Mouse (Mus musculus) embryonic facial prominence, embryonic 12.5 days (tissue): Measurements from ENCODE around the gene Asf1b. TPM values are rescaled to one million over a fixed set of nuclear protein-coding genes. Genes with fewer than 3 reads are reported as not detected.
"Not testable (repeated sequence)": the region's sequence is repeated elsewhere in the genome, so short reads cannot be mapped to it uniquely, and the experiment has no call there.

Experiments
- ATAC-seq: fragments of 200-750 bp; cut with Nextera tagmentation; 2 replicates; pipeline ENCODE4 v1.8.0; 2017; ENCODE audit not compliant: insufficient number of reproducible peaks, insufficient read depth, low FRiP score, low TSS enrichment
- H3K27ac ChIP-seq: fragments of 300-500 bp; sonication (generic); 2 replicates; pipeline ENCODE4 v1.5.1; 2016; ENCODE audit warnings: mild to moderate bottlenecking
- H3K27me3 ChIP-seq: fragments of 300-500 bp; sonication (generic); 2 replicates; pipeline ENCODE4 v1.6.1; 2016; ENCODE audit warnings: mild to moderate bottlenecking, moderate library complexity
- H3K36me3 ChIP-seq: fragments of 300-500 bp; sonication (generic); 2 replicates; pipeline ENCODE4 v1.6.1; 2016; ENCODE audit warnings: mild to moderate bottlenecking
- H3K4me1 ChIP-seq: fragments of 300-500 bp; sonication (generic); 2 replicates; pipeline ENCODE4 v1.6.1; 2016
- H3K4me2 ChIP-seq: fragments of 300-500 bp; sonication (generic); replicated peaks from 2 replicates; pipeline ENCODE4 v1.6.1; 2016; ENCODE audit warnings: mild to moderate bottlenecking, moderate library complexity
- H3K4me3 ChIP-seq: fragments of 300-500 bp; sonication (generic); 2 replicates; pipeline ENCODE4 v1.5.1; 2016; ENCODE audit warnings: mild to moderate bottlenecking
- H3K9ac ChIP-seq: fragments of 300-500 bp; sonication (generic); 2 replicates; pipeline ENCODE4 v1.6.1; 2016; ENCODE audit warnings: mild to moderate bottlenecking, moderate library complexity
- H3K9me3 ChIP-seq: fragments of 300-500 bp; sonication (generic); 2 replicates; pipeline ENCODE4 v1.6.1; 2016; ENCODE audit warnings: mild to moderate bottlenecking, moderate library complexity
- WGBS: fragments of 180-500 bp; shearing (Covaris S2); methylation state at CpG from one replicate; pipeline ENCODE4 v1.1.7; 2016; 5-methylcytosine and 5-hydroxymethylcytosine counted together
- polyA plus RNA-seq: library from polyadenylated mRNA; unstranded; fragments of >200 nt; fragmentation: Nextera tagmentation; extraction: Ambion mirVana; gene quantifications from 2 replicates; pipeline ENCODE4 v1.2.1, GENCODE M21; 2016

Gene Asf1b
- polyA plus RNA-seq, 1 experiment from 2014 or later = 55.0 TPM

GRCm38 (mm10) chr8:83978200-83978599 lies 22.9 kb downstream of the Asf1b start:
- no peak for ATAC-seq
- Histone ChIP-seq H3K4me3 (no peak overlapping the region), H3K36me3 (peaks cover 31% of the 10 kb centered on the region), H3K9ac (no peak overlapping the region), H3K4me2 (no peak overlapping the region), H3K27ac (no peak overlapping the region), H3K27me3 (no peaks in the 10 kb centered on the region), H3K4me1 (peaks cover 28% of the 10 kb centered on the region), H3K9me3 (no peaks in the 10 kb centered on the region)
- WGBS = 70% methylated on average over 9 of the region's 9 CpGs

- Histone ChIP-seq H3K4me3 (no peak overlapping the region), H3K4me2 (no peak overlapping the region), H3K4me1 (peaks cover 16% of the 10 kb centered on the region), H3K27ac (no peak overlapping the region), H3K27me3 (no peaks in the 10 kb centered on the region), H3K9ac (no peak overlapping the region), H3K36me3 (peaks cover 49% of the 10 kb centered on the region), H3K9me3 (no peaks in the 10 kb centered on the region)
- no peak for ATAC-seq
- WGBS = 95% methylated on average over 1 of the region's 1 CpGs
These were observed 24.9 kb downstream of the Asf1b start for GRCm38 (mm10) chr8:83980250-83980649.

GRCm38 (mm10) chr8:83980845-83981244 lies 25.5 kb downstream of the Asf1b start:
- Histone ChIP-seq H3K4me3 (no peak overlapping the region), H3K9ac (no peak overlapping the region), H3K27ac (no peak overlapping the region), H3K36me3 (peaks cover 53% of the 10 kb centered on the region), H3K4me1 (peaks cover 16% of the 10 kb centered on the region), H3K4me2 (no peak overlapping the region), H3K9me3 (no peaks in the 10 kb centered on the region), H3K27me3 (no peaks in the 10 kb centered on the region)
- WGBS = 87% methylated on average over 8 of the region's 8 CpGs
- ATAC-seq = no peak

GRCm38 (mm10) chr8:83981533-83981932 lies 26.2 kb downstream of the Asf1b start:
- Histone ChIP-seq H3K9me3 (no peaks in the 10 kb centered on the region), H3K27me3 (no peaks in the 10 kb centered on the region), H3K4me3 (no peak overlapping the region), H3K27ac (no peak overlapping the region), H3K9ac (no peak overlapping the region), H3K4me2 (no peak overlapping the region), H3K4me1 (peaks cover 16% of the 10 kb centered on the region), H3K36me3 (peaks cover 56% of the 10 kb centered on the region)
- 96% methylated on average over 7 of the region's 7 CpGs for whole genome bisulfite sequencing
- ATAC-seq = no peak

- Histone ChIP-seq H3K9me3 (no peaks in the 10 kb centered on the region), H3K4me3 (no peak overlapping the region), H3K27me3 (no peaks in the 10 kb centered on the region), H3K36me3 (peaks cover 65% of the 10 kb centered on the region), H3K4me1 (peaks cover 6% of the 10 kb centered on the region; the same call in 1 of the 2 replicates), H3K4me2 (no peak overlapping the region), H3K27ac (no peak overlapping the region), H3K9ac (no peak overlapping the region)
- ATAC-seq = no peak
- WGBS = 82% methylated on average over 4 of the region's 4 CpGs
These were observed 27.1 kb downstream of the Asf1b start for GRCm38 (mm10) chr8:83982449-83982848.

GRCm38 (mm10) chr8:83983222-83983621 lies 27.9 kb downstream of the Asf1b start:
- ATAC-seq, H3K9me3 ChIP-seq, H3K4me1 ChIP-seq, H3K27ac ChIP-seq, H3K4me3 ChIP-seq, H3K27me3 ChIP-seq, H3K4me2 ChIP-seq: not testable (repeated sequence)
- Histone ChIP-seq H3K36me3 (peaks cover 73% of the 10 kb centered on the region), H3K9ac (0 out of 2 replicates have a peak overlapping the region, but pooled peaks have one; percentile 10)
- WGBS = 95% methylated on average over 2 of the region's 2 CpGs

GRCm38 (mm10) chr8:83989243-83989642 lies 33.9 kb downstream of the Asf1b start:
- H3K36me3 ChIP-seq = peaks cover 84% of the 10 kb centered on the region
- WGBS = 85% methylated on average over 7 of the region's 7 CpGs

GRCm38 (mm10) chr8:83990170-83990569 lies 34.9 kb downstream of the Asf1b start:
- 95% methylated on average over 14 of the region's 14 CpGs for WGBS

More at GRCm38 (mm10) chr8:83989243-83989642, 33.9 kb downstream of the Asf1b start:
- H3K9me3 ChIP-seq = no peaks in the 10 kb centered on the region
- H3K4me1 ChIP-seq = no peaks in the 10 kb centered on the region
- no peak overlapping the region for H3K4me3 ChIP-seq
- H3K27me3 ChIP-seq = no peaks in the 10 kb centered on the region
- H3K9ac ChIP-seq = no peak overlapping the region
- H3K4me2 ChIP-seq = no peak overlapping the region
- ATAC-seq = no peak
- no peak overlapping the region for H3K27ac ChIP-seq

GRCm38 (mm10) chr8:83992488-83992887 lies 37.2 kb downstream of the Asf1b start:
- Histone ChIP-seq H3K4me2 (no peak overlapping the region), H3K9ac (no peak overlapping the region), H3K4me1 (0 out of 2 replicates have a peak, but pooled peaks cover 6% of the 10 kb centered on the region), H3K4me3 (no peak overlapping the region), H3K9me3 (no peaks in the 10 kb centered on the region), H3K27ac (no peak overlapping the region), H3K36me3 (peaks cover 63% of the 10 kb centered on the region), H3K27me3 (no peaks in the 10 kb centered on the region)
- 85% methylated on average over 2 of the region's 2 CpGs for WGBS
- ATAC-seq = no peak

More at GRCm38 (mm10) chr8:83990170-83990569, 34.9 kb downstream of the Asf1b start:
- H3K27ac ChIP-seq = no peak overlapping the region
- H3K9ac ChIP-seq = no peak overlapping the region
- H3K4me1 ChIP-seq = no peaks in the 10 kb centered on the region
- H3K27me3 ChIP-seq = no peaks in the 10 kb centered on the region
- no peak for ATAC-seq
- H3K4me3 ChIP-seq = no peak overlapping the region
- H3K9me3 ChIP-seq = no peaks in the 10 kb centered on the region
- no peak overlapping the region for H3K4me2 ChIP-seq
- H3K36me3 ChIP-seq = peaks cover 84% of the 10 kb centered on the region

GRCm38 (mm10) chr8:83994030-83994429 lies 38.7 kb downstream of the Asf1b start:
- no peak overlapping the region for H3K27ac ChIP-seq
- no peaks in the 10 kb centered on the region for H3K27me3 ChIP-seq
- 82% methylated on average over 3 of the region's 3 CpGs for WGBS
- no peak overlapping the region for H3K4me2 ChIP-seq
- no peaks in the 10 kb centered on the region for H3K9me3 ChIP-seq
- ATAC-seq = no peak
- H3K9ac ChIP-seq = no peak overlapping the region
- peaks cover 10% of the 10 kb centered on the region for H3K4me1 ChIP-seq
- H3K4me3 ChIP-seq = no peak overlapping the region
- peaks cover 48% of the 10 kb centered on the region for H3K36me3 ChIP-seq

- Histone ChIP-seq H3K4me1 (peaks cover 19% of the 10 kb centered on the region), H3K9me3 (no peaks in the 10 kb centered on the region), H3K4me3 (peak overlapping the region; percentile 84), H3K9ac (peak overlapping the region; percentile 86), H3K4me2 (peak overlapping the region; percentile 72), H3K27ac (peak overlapping the region; percentile 99), H3K36me3 (peaks cover 42% of the 10 kb centered on the region), H3K27me3 (peaks cover 8% of the 10 kb centered on the region; the same call in 1 of the 2 replicates)
- 14% methylated on average over 12 of the region's 12 CpGs for WGBS
- no peak for ATAC-seq
These were observed 40.7 kb downstream of the Asf1b start for GRCm38 (mm10) chr8:83995973-83996372.

GRCm38 (mm10) chr8:83996567-83997505 lies 41.5 kb downstream of the Asf1b start:
- H3K9me3 ChIP-seq = no peaks in the 10 kb centered on the region
- H3K4me3 ChIP-seq = peak overlapping the region; percentile 84
- peaks cover 15% of the 10 kb centered on the region; the same call in 1 of the 2 replicates for H3K27me3 ChIP-seq
- peak overlapping the region; percentile 86 for H3K9ac ChIP-seq
- H3K4me1 ChIP-seq = peaks cover 27% of the 10 kb centered on the region
- H3K36me3 ChIP-seq = peaks cover 36% of the 10 kb centered on the region
- peak overlapping the region; percentile 72 for H3K4me2 ChIP-seq
- H3K27ac ChIP-seq = peak overlapping the region; percentile 99
- peak; percentile 68 for ATAC-seq
- under 1% methylated on average over 22 of the region's 103 CpGs for WGBS
